Mouse (Mus musculus): ENCODE measurements around the gene Arvcf. TPM values are rescaled to one million over a fixed set of nuclear protein-coding genes. Genes with fewer than 3 reads are reported as not detected.

Arvcf gene
- polyA plus RNA-seq, 1 experiment from 2014 or later = 34.0 TPM

- Histone ChIP-seq H3K9ac (ENCODE audit: low read length) (no peak overlapping the region), H3K27me3 (ENCODE audit: control insufficient read depth, insufficient read depth, low read depth, low read length) (no peaks in the 10 kb centered on the region), H3K27ac (ENCODE audit: low read length) (no peak overlapping the region), H3K4me3 (ENCODE audit: low read length) (no peak overlapping the region), H3K4me1 (replicated peaks; ENCODE audit: control insufficient read depth, insufficient read depth, low read length) (peaks cover 5% of the 10 kb centered on the region), H3K4me2 (ENCODE audit: low read depth, low read length) (no peak overlapping the region), H3K36me3 (ENCODE audit: control insufficient read depth, insufficient read depth, low read length) (no peaks in the 10 kb centered on the region), H3K9me3 (ENCODE audit: control insufficient read depth, low read length) (no peaks in the 10 kb centered on the region)
- no peak for ATAC-seq (ENCODE audit: low read depth)
- 63% methylated on average over 3 of the region's 3 CpGs for WGBS
These were observed 14.0 kb upstream of the Arvcf start for GRCm38 (mm10) chr16:18333976-18334375.

- 93% methylated on average over 3 of the region's 3 CpGs for WGBS
These were observed 12.0 kb upstream of the Arvcf start for GRCm38 (mm10) chr16:18335981-18336380.

GRCm38 (mm10) chr16:18337261-18337660, 10.7 kb upstream of the Arvcf start:
- Histone ChIP-seq H3K9me3 (ENCODE audit: control insufficient read depth, low read length) (no peaks in the 10 kb centered on the region), H3K4me2 (ENCODE audit: low read depth, low read length) (no peak overlapping the region), H3K27ac (ENCODE audit: low read length) (no peak overlapping the region), H3K4me3 (ENCODE audit: low read length) (no peak overlapping the region), H3K36me3 (ENCODE audit: control insufficient read depth, insufficient read depth, low read length) (no peaks in the 10 kb centered on the region), H3K9ac (ENCODE audit: low read length) (no peak overlapping the region), H3K27me3 (ENCODE audit: control insufficient read depth, insufficient read depth, low read depth, low read length) (no peaks in the 10 kb centered on the region), H3K4me1 (replicated peaks; ENCODE audit: control insufficient read depth, insufficient read depth, low read length) (peaks cover 12% of the 10 kb centered on the region)
- WGBS = 76% methylated on average over 4 of the region's 4 CpGs
- ATAC-seq (ENCODE audit: low read depth) = no peak

More at GRCm38 (mm10) chr16:18335981-18336380, 12.0 kb upstream of the Arvcf start:
- Histone ChIP-seq H3K27ac (ENCODE audit: low read length) (no peak overlapping the region), H3K27me3 (ENCODE audit: control insufficient read depth, insufficient read depth, low read depth, low read length) (no peaks in the 10 kb centered on the region), H3K4me3 (ENCODE audit: low read length) (no peak overlapping the region), H3K9ac (ENCODE audit: low read length) (no peak overlapping the region), H3K4me2 (ENCODE audit: low read depth, low read length) (no peak overlapping the region), H3K36me3 (ENCODE audit: control insufficient read depth, insufficient read depth, low read length) (no peaks in the 10 kb centered on the region), H3K4me1 (replicated peaks; ENCODE audit: control insufficient read depth, insufficient read depth, low read length) (peaks cover 12% of the 10 kb centered on the region), H3K9me3 (ENCODE audit: control insufficient read depth, low read length) (no peaks in the 10 kb centered on the region)
- no peak for ATAC-seq (ENCODE audit: low read depth)

GRCm38 (mm10) chr16:18339866-18340265, 8.1 kb upstream of the Arvcf start:
- ATAC-seq (ENCODE audit: low read depth) = peak; percentile 49
- Histone ChIP-seq H3K36me3 (ENCODE audit: control insufficient read depth, insufficient read depth, low read length) (no peaks in the 10 kb centered on the region), H3K27me3 (ENCODE audit: control insufficient read depth, insufficient read depth, low read depth, low read length) (no peaks in the 10 kb centered on the region), H3K27ac (ENCODE audit: low read length) (no peak overlapping the region), H3K4me2 (ENCODE audit: low read depth, low read length) (no peak overlapping the region), H3K9me3 (ENCODE audit: control insufficient read depth, low read length) (no peaks in the 10 kb centered on the region), H3K4me1 (replicated peaks; ENCODE audit: control insufficient read depth, insufficient read depth, low read length) (peaks cover 17% of the 10 kb centered on the region), H3K4me3 (ENCODE audit: low read length) (no peak overlapping the region), H3K9ac (ENCODE audit: low read length) (no peak overlapping the region)
- 29% methylated on average over 1 of the region's 1 CpGs for WGBS

- WGBS = 80% methylated on average over 8 of the region's 8 CpGs
- H3K4me1 ChIP-seq (replicated peaks; ENCODE audit: control insufficient read depth, insufficient read depth, low read length) = peaks cover 17% of the 10 kb centered on the region
- H3K27me3 ChIP-seq (ENCODE audit: control insufficient read depth, insufficient read depth, low read depth, low read length) = no peaks in the 10 kb centered on the region
- H3K9ac ChIP-seq (ENCODE audit: low read length) = no peak overlapping the region
- H3K9me3 ChIP-seq (ENCODE audit: control insufficient read depth, low read length) = no peaks in the 10 kb centered on the region
- no peak overlapping the region for H3K27ac ChIP-seq (ENCODE audit: low read length)
- ATAC-seq (ENCODE audit: low read depth) = no peak
- H3K4me3 ChIP-seq (ENCODE audit: low read length) = no peak overlapping the region
- no peak overlapping the region for H3K4me2 ChIP-seq (ENCODE audit: low read depth, low read length)
- no peaks in the 10 kb centered on the region for H3K36me3 ChIP-seq (ENCODE audit: control insufficient read depth, insufficient read depth, low read length)
These were observed 6.4 kb upstream of the Arvcf start for GRCm38 (mm10) chr16:18341605-18342004.

GRCm38 (mm10) chr16:18342076-18342475, 5.9 kb upstream of the Arvcf start:
- H3K9ac ChIP-seq (ENCODE audit: low read length) = no peak overlapping the region
- 81% methylated on average over 2 of the region's 2 CpGs for WGBS
- no peaks in the 10 kb centered on the region for H3K36me3 ChIP-seq (ENCODE audit: control insufficient read depth, insufficient read depth, low read length)
- H3K4me3 ChIP-seq (ENCODE audit: low read length) = no peak overlapping the region
- no peaks in the 10 kb centered on the region for H3K27me3 ChIP-seq (ENCODE audit: control insufficient read depth, insufficient read depth, low read depth, low read length)
- no peak overlapping the region for H3K4me2 ChIP-seq (ENCODE audit: low read depth, low read length)
- H3K4me1 ChIP-seq (replicated peaks; ENCODE audit: control insufficient read depth, insufficient read depth, low read length) = peaks cover 17% of the 10 kb centered on the region
- H3K9me3 ChIP-seq (ENCODE audit: control insufficient read depth, low read length) = no peaks in the 10 kb centered on the region
- no peak overlapping the region for H3K27ac ChIP-seq (ENCODE audit: low read length)
- no peak for ATAC-seq (ENCODE audit: low read depth)

- Histone ChIP-seq H3K9ac (ENCODE audit: low read length) (peak overlapping the region; percentile 73), H3K27me3 (ENCODE audit: control insufficient read depth, insufficient read depth, low read depth, low read length) (no peaks in the 10 kb centered on the region), H3K4me3 (ENCODE audit: low read length) (peak overlapping the region; percentile 69), H3K4me1 (replicated peaks; ENCODE audit: control insufficient read depth, insufficient read depth, low read length) (peaks cover 17% of the 10 kb centered on the region), H3K36me3 (ENCODE audit: control insufficient read depth, insufficient read depth, low read length) (no peaks in the 10 kb centered on the region), H3K9me3 (ENCODE audit: control insufficient read depth, low read length) (no peaks in the 10 kb centered on the region), H3K4me2 (ENCODE audit: low read depth, low read length) (peak overlapping the region; percentile 85), H3K27ac (ENCODE audit: low read length) (no peak overlapping the region)
- WGBS = 35% methylated on average over 9 of the region's 9 CpGs
- no peak for ATAC-seq (ENCODE audit: low read depth)
These were observed 5.1 kb upstream of the Arvcf start for GRCm38 (mm10) chr16:18342650-18343570.

GRCm38 (mm10) chr16:18343778-18344177, 4.2 kb upstream of the Arvcf start:
- Histone ChIP-seq H3K9me3 (ENCODE audit: control insufficient read depth, low read length) (no peaks in the 10 kb centered on the region), H3K4me2 (ENCODE audit: low read depth, low read length) (peak overlapping the region; percentile 85), H3K9ac (ENCODE audit: low read length) (peak overlapping the region; percentile 73), H3K27ac (ENCODE audit: low read length) (no peak overlapping the region), H3K36me3 (ENCODE audit: control insufficient read depth, insufficient read depth, low read length) (no peaks in the 10 kb centered on the region), H3K4me3 (ENCODE audit: low read length) (peak overlapping the region; percentile 69), H3K4me1 (replicated peaks; ENCODE audit: control insufficient read depth, insufficient read depth, low read length) (peaks cover 21% of the 10 kb centered on the region), H3K27me3 (ENCODE audit: control insufficient read depth, insufficient read depth, low read depth, low read length) (0 out of 2 replicates have a peak, but pooled peaks cover 6% of the 10 kb centered on the region)
- under 1% methylated on average over 38 of the region's 38 CpGs for WGBS
- peak; percentile 94 for ATAC-seq (ENCODE audit: low read depth)

GRCm38 (mm10) chr16:18345243-18345642, 2.7 kb upstream of the Arvcf start:
- Histone ChIP-seq H3K9me3 (ENCODE audit: control insufficient read depth, low read length) (no peaks in the 10 kb centered on the region), H3K27ac (ENCODE audit: low read length) (no peak overlapping the region), H3K4me1 (replicated peaks; ENCODE audit: control insufficient read depth, insufficient read depth, low read length) (peaks cover 15% of the 10 kb centered on the region), H3K4me2 (ENCODE audit: low read depth, low read length) (no peak overlapping the region), H3K9ac (ENCODE audit: low read length) (no peak overlapping the region), H3K36me3 (ENCODE audit: control insufficient read depth, insufficient read depth, low read length) (no peaks in the 10 kb centered on the region), H3K27me3 (ENCODE audit: control insufficient read depth, insufficient read depth, low read depth, low read length) (peaks cover 17% of the 10 kb centered on the region; the same call in 1 of the 2 replicates), H3K4me3 (ENCODE audit: low read length) (no peak overlapping the region)
- WGBS = 0% methylated on average over 3 of the region's 3 CpGs
- ATAC-seq (ENCODE audit: low read depth) = peak; percentile 15; the same call in 1 of the 2 replicates

Data from lung, embryonic 16.5 days (tissue).